Mouse (Mus musculus) hindbrain, embryonic 16.5 days (tissue): Measurements from ENCODE around the gene Ubqln1. TPM values are rescaled to one million over a fixed set of nuclear protein-coding genes. Genes with fewer than 3 reads are reported as not detected.

Experiments used
- ATAC-seq: fragments of 200-750 bp; cut with Nextera tagmentation; 2 replicates; pipeline ENCODE4 v1.8.0; 2017; ENCODE audit warnings: moderate TSS enrichment, moderate library complexity
- H3K27ac ChIP-seq: fragments of 300-500 bp; sonication (generic); 2 replicates; pipeline ENCODE4 v1.5.1; 2014; ENCODE audit warnings: low read depth, mild to moderate bottlenecking, control low read depth, low read length, moderate library complexity
- H3K27me3 ChIP-seq: fragments of 300-500 bp; sonication (generic); replicated peaks from 2 replicates; pipeline ENCODE4 v1.6.1; 2014; ENCODE audit warnings: low read length; ENCODE audit not compliant: control insufficient read depth, insufficient read depth
- H3K36me3 ChIP-seq: fragments of 300-500 bp; sonication (generic); 2 replicates; pipeline ENCODE4 v1.6.1; 2014; ENCODE audit warnings: mild to moderate bottlenecking, low read length, moderate library complexity, mixed read lengths; ENCODE audit not compliant: control insufficient read depth, insufficient read depth
- H3K4me1 ChIP-seq: fragments of 300-500 bp; sonication (generic); 2 replicates; pipeline ENCODE4 v1.6.1; 2014; ENCODE audit warnings: low read depth, low read length; ENCODE audit not compliant: control insufficient read depth, insufficient read depth
- H3K4me2 ChIP-seq: fragments of 300-500 bp; sonication (generic); 2 replicates; pipeline ENCODE4 v1.6.1; 2014; ENCODE audit warnings: mild to moderate bottlenecking, low read length, control low read depth, moderate library complexity
- H3K4me3 ChIP-seq: fragments of 300-500 bp; sonication (generic); 2 replicates; pipeline ENCODE4 v1.5.1; 2014; ENCODE audit warnings: mild to moderate bottlenecking, low read length, control low read depth, moderate library complexity
- H3K9ac ChIP-seq: fragments of 300-500 bp; sonication (generic); 2 replicates; pipeline ENCODE4 v1.6.1; 2014; ENCODE audit warnings: low read depth, mild to moderate bottlenecking, control low read depth, low read length, moderate library complexity
- H3K9me3 ChIP-seq: fragments of 300-500 bp; sonication (generic); 2 replicates; pipeline ENCODE4 v1.6.1; 2014; ENCODE audit warnings: mild to moderate bottlenecking, low read length, moderate library complexity; ENCODE audit not compliant: control insufficient read depth
- WGBS: fragments of 180-500 bp; shearing (Covaris S2); extraction: QIAGEN DNeasy Blood & Tissue Kit; methylation state at CpG from one replicate; pipeline ENCODE4 v1.1.7; 2014; 5-methylcytosine and 5-hydroxymethylcytosine counted together
- polyA plus RNA-seq: library from polyadenylated mRNA; unstranded; fragments of >200 nt; fragmentation: Nextera tagmentation; extraction: Ambion mirVana; gene quantifications from 2 replicates; pipeline ENCODE4 v1.2.1, GENCODE M21; 2015

Ubqln1 gene
- polyA plus RNA-seq, 1 experiment from 2014 or later, result 129 TPM

GRCm38 (mm10) chr13:58127766-58128361, 87.6 kb downstream of the Ubqln1 start:
- Histone ChIP-seq H3K9me3 (no peaks in the 10 kb centered on the region), H3K36me3 (peaks cover 2% of the 10 kb centered on the region; the same call in 1 of the 2 replicates), H3K27me3 (no peaks in the 10 kb centered on the region), H3K4me3 (peak overlapping the region; percentile 92), H3K27ac (peak overlapping the region; percentile 100), H3K4me2 (peak overlapping the region; percentile 84), H3K4me1 (peaks cover 20% of the 10 kb centered on the region), H3K9ac (peak overlapping the region; percentile 100)
- ATAC-seq, result peak; percentile 48
- WGBS, result under 1% methylated on average over 73 of the region's 81 CpGs

- Histone ChIP-seq H3K9me3 (no peaks in the 10 kb centered on the region), H3K4me3 (peak overlapping the region; percentile 92), H3K9ac (peak overlapping the region; percentile 100), H3K27ac (peak overlapping the region; percentile 100), H3K4me2 (peak overlapping the region; percentile 84), H3K4me1 (peaks cover 20% of the 10 kb centered on the region), H3K27me3 (no peaks in the 10 kb centered on the region), H3K36me3 (peaks cover 2% of the 10 kb centered on the region; the same call in 1 of the 2 replicates)
- no peak for ATAC-seq
- under 1% methylated on average over 43 of the region's 92 CpGs for WGBS
These were observed 88.3 kb downstream of the Ubqln1 start for GRCm38 (mm10) chr13:58126862-58127765.

Other genes with a start within 250 kb of the Ubqln1 start
- 13.2 and 13.6 TPM in 2 replicates for gene Klhl3, start 102.1 kb downstream of the Ubqln1 start, polyA plus RNA-seq
- gene Hnrnpa0, start 87.1 kb downstream of the Ubqln1 start, polyA plus RNA-seq, result 27.7 and 33.3 TPM in 2 replicates
- gene Idnk, start 58.0 kb downstream of the Ubqln1 start, polyA plus RNA-seq, result 53.5 and 56.3 TPM in 2 replicates
- 22.1 and 22.8 TPM in 2 replicates for gene Gkap1, start 60.0 kb upstream of the Ubqln1 start, polyA plus RNA-seq
- 1.7 and 2.2 TPM in 2 replicates for gene Kif27, start 143.5 kb upstream of the Ubqln1 start, polyA plus RNA-seq
- 22.1 and 23.7 TPM in 2 replicates for gene 2210016F16Rik, start 169.6 kb upstream of the Ubqln1 start, polyA plus RNA-seq
- 22.2 and 24.2 TPM in 2 replicates for gene Rmi1, start 186.6 kb upstream of the Ubqln1 start, polyA plus RNA-seq
- 1,201 and 1,280 TPM in 2 replicates for gene Hnrnpk, start 187.7 kb upstream of the Ubqln1 start, polyA plus RNA-seq